ENCODE assay signal across 7 mouse cellular contexts in the genomic region with DNA sequence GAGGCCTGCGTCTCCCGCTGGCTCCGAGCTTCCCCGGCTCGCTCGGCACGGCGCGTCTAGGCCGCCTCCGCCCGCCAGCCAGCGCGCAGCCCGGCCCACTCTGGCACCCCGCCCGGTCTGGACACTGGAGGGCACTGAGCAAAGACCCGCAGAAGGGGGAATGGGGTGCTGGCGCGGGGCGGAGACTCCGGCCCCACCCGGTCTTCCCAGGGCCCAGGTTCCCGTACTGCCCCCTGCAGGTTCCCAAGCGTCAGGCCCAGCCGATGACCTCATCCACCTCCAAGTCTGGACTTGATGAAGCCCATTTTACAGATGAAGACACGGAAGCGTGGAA. TPM values are rescaled to one million over a fixed set of nuclear protein-coding genes. Genes with fewer than 3 reads are reported as not detected.
DNase-seq lines count a peak whose midpoint lies in the region; ATAC-seq and TF ChIP-seq lines count a peak whose summit lies in the region.

No protein-coding gene starts in this region.

- peak overlapping the region; percentile 50 for H3K4me3 ChIP-seq in embryonic facial prominence, embryonic 12.5 days
- peak overlapping the region; percentile 66 for H3K4me3 ChIP-seq in kidney, adult 2 months (ENCODE audit: insufficient read depth, low read depth, low read length)
- peak overlapping the region; percentile 41 for H3K4me3 ChIP-seq in limb, embryonic 11.5 days (ENCODE audit: low read depth, low read length)
- H3K4me3 ChIP-seq in midbrain, embryonic 14.5 days (replicated peaks; ENCODE audit: low read depth, low read length) = peak overlapping the region; percentile 29

- H3K9me3 ChIP-seq in embryonic facial prominence, embryonic 12.5 days = no peaks in the 10 kb centered on the region
- no peaks in the 10 kb centered on the region for H3K9me3 ChIP-seq in limb, embryonic 11.5 days (ENCODE audit: control insufficient read depth, low read length)
- no peaks in the 10 kb centered on the region for H3K9me3 ChIP-seq in midbrain, embryonic 14.5 days (ENCODE audit: control insufficient read depth, low read length)

- 4% methylated on average over 28 of the region's 28 CpGs for WGBS in embryonic facial prominence, embryonic 12.5 days
- 4% methylated on average over 28 of the region's 28 CpGs for whole genome bisulfite sequencing in kidney, adult 2 months
- 7% methylated on average over 16 of the region's 28 CpGs for WGBS in limb, embryonic 11.5 days
- WGBS in midbrain, embryonic 14.5 days = 6% methylated on average over 28 of the region's 28 CpGs

- H3K4me2 ChIP-seq in embryonic facial prominence, embryonic 12.5 days (replicated peaks) = peak overlapping the region; percentile 79
- peak overlapping the region; percentile 71 for H3K4me2 ChIP-seq in limb, embryonic 11.5 days (ENCODE audit: low read depth, severe bottlenecking)
- peak overlapping the region; percentile 62 for H3K4me2 ChIP-seq in midbrain, embryonic 14.5 days (ENCODE audit: low read length)

- H3K9ac ChIP-seq in embryonic facial prominence, embryonic 12.5 days = peak overlapping the region; percentile 78
- H3K9ac ChIP-seq in limb, embryonic 11.5 days (ENCODE audit: low read length) = peak overlapping the region; percentile 85
- H3K9ac ChIP-seq in midbrain, embryonic 14.5 days (replicated peaks; ENCODE audit: low read length) = peak overlapping the region; percentile 44

- 0 out of 2 replicates have a peak, but pooled peaks cover 2% of the 10 kb centered on the region for H3K27me3 ChIP-seq in embryonic facial prominence, embryonic 12.5 days
- H3K27me3 ChIP-seq in kidney, adult 2 months (replicated peaks; ENCODE audit: control insufficient read depth, insufficient read depth, low read length) = no peaks in the 10 kb centered on the region
- H3K27me3 ChIP-seq in limb, embryonic 11.5 days (ENCODE audit: control insufficient read depth, insufficient read depth, low read length) = no peaks in the 10 kb centered on the region
- H3K27me3 ChIP-seq in midbrain, embryonic 14.5 days (ENCODE audit: control insufficient read depth, insufficient read depth, low read length) = no peaks in the 10 kb centered on the region

- peak overlapping the region; percentile 56; the same call in 1 of the 2 replicates for H3K27ac ChIP-seq in embryonic facial prominence, embryonic 12.5 days
- peak overlapping the region; percentile 72 for H3K27ac ChIP-seq in kidney, adult 2 months (ENCODE audit: insufficient read depth, low read depth, low read length)
- H3K27ac ChIP-seq in limb, embryonic 11.5 days (replicated peaks; ENCODE audit: low read depth, low read length) = no peak overlapping the region
- peak overlapping the region; percentile 58; the same call in 1 of the 2 replicates for H3K27ac ChIP-seq in midbrain, embryonic 14.5 days (replicated peaks; ENCODE audit: low read depth, low read length)

- peak; percentile 69 for TF ChIP-seq CTCF in kidney, adult 2 months (conservative IDR thresholded peaks at IDR 0.05; ENCODE audit: insufficient read depth, insufficient read length, low read depth, low read length)

- 0 out of 2 replicates have a peak, but pooled peaks cover 12% of the 10 kb centered on the region for H3K4me1 ChIP-seq in embryonic facial prominence, embryonic 12.5 days
- peaks cover 8% of the 10 kb centered on the region; the same call in 1 of the 2 replicates for H3K4me1 ChIP-seq in kidney, adult 2 months (ENCODE audit: control insufficient read depth, insufficient read depth, low read length)
- no peaks in the 10 kb centered on the region for H3K4me1 ChIP-seq in limb, embryonic 11.5 days (ENCODE audit: control insufficient read depth, insufficient read depth, low read length)
- peaks cover 25% of the 10 kb centered on the region for H3K4me1 ChIP-seq in midbrain, embryonic 14.5 days (ENCODE audit: control insufficient read depth, insufficient read depth, low read length)

- peak; percentile 96 for DNase-seq in adrenal gland, postnatal 25 days
- peak; percentile 92 for DNase-seq in heart, adult 18-20 months
- DNase-seq in kidney, adult 2 months = peak; percentile 96
- peak; percentile 85 for DNase-seq in limb, embryonic 11.5 days (ENCODE audit: low spot score)
- DNase-seq in midbrain, embryonic 14.5 days = peak; percentile 81
- peak; percentile 64 to 83 for DNase-seq in spleen, adult 18-20 months

- H3K36me3 ChIP-seq in embryonic facial prominence, embryonic 12.5 days = no peaks in the 10 kb centered on the region
- H3K36me3 ChIP-seq in kidney, adult 2 months (ENCODE audit: control insufficient read depth, insufficient read depth, low read length) = no peaks in the 10 kb centered on the region
- H3K36me3 ChIP-seq in limb, embryonic 11.5 days (ENCODE audit: control insufficient read depth, insufficient read depth, low read length) = no peaks in the 10 kb centered on the region
- H3K36me3 ChIP-seq in midbrain, embryonic 14.5 days (ENCODE audit: control insufficient read depth, insufficient read depth, low read length) = 0 out of 2 replicates have a peak, but pooled peaks cover 2% of the 10 kb centered on the region

- ATAC-seq in embryonic facial prominence, embryonic 12.5 days (ENCODE audit: insufficient number of reproducible peaks, insufficient read depth, low FRiP score, low TSS enrichment) = peak; percentile 79
- peak; percentile 51; the same call in 1 of the 2 replicates for ATAC-seq in limb, embryonic 11.5 days (ENCODE audit: insufficient number of reproducible peaks, low FRiP score, low TSS enrichment, low read depth)
- peak; percentile 71; the same call in 1 of the 2 replicates for ATAC-seq in midbrain, embryonic 14.5 days (ENCODE audit: low FRiP score, low TSS enrichment)

- no peak for TF ChIP-seq POLR2A in kidney, adult 2 months (IDR thresholded peaks at IDR 0.05; ENCODE audit: low read depth, low read length)

RNA-seq across cellular contexts. Expression of gene Nlrx1, which starts 0.4 kb away (rescaled TPM):
- 18.5 and 34.8 TPM in 2 replicates for total RNA-seq in adrenal gland, postnatal 25 days (2021)
- polyA plus RNA-seq in embryonic facial prominence, embryonic 12.5 days (2016; fragmentation: Nextera tagmentation; extraction: Ambion mirVana) = 6.2 and 7.1 TPM in 2 replicates
- total RNA-seq in heart, adult 18-20 months (2021) = 10 to 100 TPM; 21.7 to 25.6 TPM
- 15.2 and 17.4 TPM in 2 replicates for polyA plus RNA-seq in kidney, adult 2 months (2012; rRNA removed)
- 2.7 and 3.0 TPM in 2 replicates for polyA plus RNA-seq in limb, embryonic 11.5 days (2014; fragmentation: Nextera tagmentation; extraction: Ambion mirVana)
- 3.7 and 3.9 TPM in 2 replicates for polyA plus RNA-seq in midbrain, embryonic 14.5 days (2014; fragmentation: Nextera tagmentation; extraction: Ambion mirVana)

RNA-seq across cellular contexts. Expression of gene Pdzd3, which starts 16.7 kb away (rescaled TPM):
- total RNA-seq in adrenal gland, postnatal 25 days (2021) = 0.27 TPM in 1 of 2 replicates, not detected in the other
- polyA plus RNA-seq in embryonic facial prominence, embryonic 12.5 days (2016; fragmentation: Nextera tagmentation; extraction: Ambion mirVana) = 0.12 TPM in 1 of 2 replicates, not detected in the other
- total RNA-seq in heart, adult 18-20 months (2021) = 1 to 10 TPM; 4.6 to 5.4 TPM
- polyA plus RNA-seq in kidney, adult 2 months (2012; rRNA removed) = 58.0 and 62.5 TPM in 2 replicates
- polyA plus RNA-seq in limb, embryonic 11.5 days (2014; fragmentation: Nextera tagmentation; extraction: Ambion mirVana) = 0.08 TPM in 1 of 2 replicates, not detected in the other
- polyA plus RNA-seq in midbrain, embryonic 14.5 days (2014; fragmentation: Nextera tagmentation; extraction: Ambion mirVana) = 0.49 and 0.57 TPM in 2 replicates

RNA-seq across cellular contexts. Expression of gene Abcg4, which starts 20.4 kb away (rescaled TPM):
- total RNA-seq in adrenal gland, postnatal 25 days (2021) = 39.1 and 43.4 TPM in 2 replicates
- 5.9 and 6.4 TPM in 2 replicates for polyA plus RNA-seq in embryonic facial prominence, embryonic 12.5 days (2016; fragmentation: Nextera tagmentation; extraction: Ambion mirVana)
- total RNA-seq in heart, adult 18-20 months (2021) = under 1 TPM; 0.30 to 0.85 TPM
- polyA plus RNA-seq in kidney, adult 2 months (2012; rRNA removed) = 0.45 and 1.2 TPM in 2 replicates
- polyA plus RNA-seq in limb, embryonic 11.5 days (2014; fragmentation: Nextera tagmentation; extraction: Ambion mirVana) = 3.4 and 3.7 TPM in 2 replicates
- polyA plus RNA-seq in midbrain, embryonic 14.5 days (2014; fragmentation: Nextera tagmentation; extraction: Ambion mirVana) = 18.9 and 20.1 TPM in 2 replicates

RNA-seq across cellular contexts. Expression of gene Ccdc153, which starts 27.5 kb away (rescaled TPM):
- 2.0 and 3.7 TPM in 2 replicates for total RNA-seq in adrenal gland, postnatal 25 days (2021)
- polyA plus RNA-seq in embryonic facial prominence, embryonic 12.5 days (2016; fragmentation: Nextera tagmentation; extraction: Ambion mirVana) = not detected in 2 replicates
- 1 to 10 TPM in 1 of 2 experiments, not detected in 1; 1.7 TPM for total RNA-seq in heart, adult 18-20 months (2021)
- not detected in 2 replicates for polyA plus RNA-seq in kidney, adult 2 months (2012; rRNA removed)
- polyA plus RNA-seq in limb, embryonic 11.5 days (2014; fragmentation: Nextera tagmentation; extraction: Ambion mirVana) = not detected in 2 replicates
- not detected in 2 replicates for polyA plus RNA-seq in midbrain, embryonic 14.5 days (2014; fragmentation: Nextera tagmentation; extraction: Ambion mirVana)

RNA-seq across cellular contexts. Expression of gene Cbl, which starts 34.1 kb away (rescaled TPM):
- total RNA-seq in adrenal gland, postnatal 25 days (2021) = 32.7 and 36.2 TPM in 2 replicates
- polyA plus RNA-seq in embryonic facial prominence, embryonic 12.5 days (2016; fragmentation: Nextera tagmentation; extraction: Ambion mirVana) = 19.6 and 20.3 TPM in 2 replicates
- 10 to 100 TPM; 18.0 to 18.5 TPM for total RNA-seq in heart, adult 18-20 months (2021)
- 6.6 and 8.1 TPM in 2 replicates for polyA plus RNA-seq in kidney, adult 2 months (2012; rRNA removed)
- polyA plus RNA-seq in limb, embryonic 11.5 days (2014; fragmentation: Nextera tagmentation; extraction: Ambion mirVana) = 19.2 and 21.7 TPM in 2 replicates
- polyA plus RNA-seq in midbrain, embryonic 14.5 days (2014; fragmentation: Nextera tagmentation; extraction: Ambion mirVana) = 20.1 and 27.6 TPM in 2 replicates

Comparison
In these comparisons a context has a peak if more than half of its experiments do, and no peak if none do; other contexts are left out.
1. RNA of gene Pdzd3, which starts 16.7 kb away (polyA plus RNA-seq): 58.0 to 62.5 TPM in kidney, adult 2 months; 0.49 to 0.57 TPM in midbrain, embryonic 14.5 days, 0.12 TPM in embryonic facial prominence, embryonic 12.5 days and 0.08 TPM in limb, embryonic 11.5 days; every median in the first group is over 10 times any median in the second.
2. Peak in every context shown above with its lines, with median percentiles within 50 percentile points of each other: DNase-seq, ATAC-seq, H3K4me2 ChIP-seq, H3K4me3 ChIP-seq and H3K9ac ChIP-seq.